Mouse (Mus musculus) limb, embryonic 11.5 days (tissue): ENCODE data around the gene Fasl. TPM values are rescaled to one million over a fixed set of nuclear protein-coding genes. Genes with fewer than 3 reads are reported as not detected.

ENCODE experiments used
- ATAC-seq: fragments of 200-750 bp; cut with Nextera tagmentation; 2 replicates; pipeline ENCODE4 v1.8.0; 2017; ENCODE audit warnings: low read depth; ENCODE audit not compliant: insufficient number of reproducible peaks, low FRiP score, low TSS enrichment
- DNase-seq: peaks from one replicate; pipeline ENCODE4 v3.0.0-alpha.2; 2015; ENCODE audit warnings: low spot score
- H3K27ac ChIP-seq: fragments of 300-500 bp; sonication (generic); replicated peaks from 2 replicates; pipeline ENCODE4 v1.5.1; 2014; ENCODE audit warnings: low read depth, mild to moderate bottlenecking, low read length
- H3K27me3 ChIP-seq: fragments of 300-500 bp; sonication (generic); 2 replicates; pipeline ENCODE4 v1.6.1; 2014; ENCODE audit warnings: mild to moderate bottlenecking, low read length, mixed read lengths; ENCODE audit not compliant: control insufficient read depth, insufficient read depth
- H3K36me3 ChIP-seq: fragments of 300-500 bp; sonication (generic); 2 replicates; pipeline ENCODE4 v1.6.1; 2014; ENCODE audit warnings: mild to moderate bottlenecking, low read length, moderate library complexity, mixed read lengths; ENCODE audit not compliant: control insufficient read depth, insufficient read depth
- H3K4me1 ChIP-seq: fragments of 300-500 bp; sonication (generic); 2 replicates; pipeline ENCODE4 v1.6.1; 2014; ENCODE audit warnings: low read length, mixed read lengths; ENCODE audit not compliant: control insufficient read depth, insufficient read depth
- H3K4me2 ChIP-seq: fragments of 300-500 bp; sonication (generic); 2 replicates; pipeline ENCODE4 v1.6.1; 2014; ENCODE audit warnings: low read depth, mild to moderate bottlenecking, moderate library complexity; ENCODE audit not compliant: severe bottlenecking
- H3K4me3 ChIP-seq: fragments of 300-500 bp; sonication (generic); 2 replicates; pipeline ENCODE4 v1.5.1; 2014; ENCODE audit warnings: low read depth, low read length
- H3K9ac ChIP-seq: fragments of 300-500 bp; sonication (generic); 2 replicates; pipeline ENCODE4 v1.6.1; 2014; ENCODE audit warnings: mild to moderate bottlenecking, low read length
- H3K9me3 ChIP-seq: fragments of 300-500 bp; sonication (generic); 2 replicates; pipeline ENCODE4 v1.6.1; 2016; ENCODE audit warnings: low read length; ENCODE audit not compliant: control insufficient read depth
- whole genome bisulfite sequencing: fragments of 180-500 bp; shearing (Covaris S2); extraction: QIAGEN DNeasy Blood & Tissue Kit; methylation state at CpG from one replicate; pipeline ENCODE4 v1.1.7; 2014; 5-methylcytosine and 5-hydroxymethylcytosine counted together
- polyA plus RNA-seq: library from polyadenylated mRNA; unstranded; fragments of >200 nt; fragmentation: Nextera tagmentation; extraction: Ambion mirVana; gene quantifications from 2 replicates; pipeline ENCODE4 v1.2.1, GENCODE M21; 2014

The Fasl gene
- polyA plus RNA-seq, 1 experiment from 2014 or later, result not detected

DNA sequence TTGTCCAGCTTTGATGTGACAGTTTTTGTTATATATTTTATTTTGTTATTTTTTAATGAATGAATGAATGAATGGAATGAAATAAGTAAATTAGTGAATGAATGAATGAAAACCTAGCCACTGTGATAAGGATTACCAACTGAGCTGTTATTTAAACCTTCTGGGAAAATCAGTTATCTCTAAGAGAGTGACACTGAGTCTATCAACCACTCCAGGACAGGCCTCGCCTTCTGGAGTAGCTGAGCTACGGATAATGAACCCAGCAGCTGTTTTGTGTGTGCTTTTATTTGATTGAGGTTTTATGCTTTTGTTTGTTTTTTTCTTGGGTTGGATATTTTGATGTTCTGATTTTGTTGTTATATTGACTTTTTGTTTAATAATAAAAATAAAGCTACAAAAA is 17.0 kb downstream of the Fasl start:
- no peak overlapping the region for H3K9ac ChIP-seq
- H3K4me2 ChIP-seq, result no peak overlapping the region
- no peak overlapping the region for H3K4me3 ChIP-seq
- no peaks in the 10 kb centered on the region for H3K36me3 ChIP-seq
- H3K9me3 ChIP-seq, result no peaks in the 10 kb centered on the region
- no peaks in the 10 kb centered on the region for H3K27me3 ChIP-seq
- H3K27ac ChIP-seq, result no peak overlapping the region
- H3K4me1 ChIP-seq, result no peaks in the 10 kb centered on the region
- DNase-seq, result no peak
- no peak for ATAC-seq
- WGBS, result 83% methylated on average over 2 of the region's 2 CpGs

DNA sequence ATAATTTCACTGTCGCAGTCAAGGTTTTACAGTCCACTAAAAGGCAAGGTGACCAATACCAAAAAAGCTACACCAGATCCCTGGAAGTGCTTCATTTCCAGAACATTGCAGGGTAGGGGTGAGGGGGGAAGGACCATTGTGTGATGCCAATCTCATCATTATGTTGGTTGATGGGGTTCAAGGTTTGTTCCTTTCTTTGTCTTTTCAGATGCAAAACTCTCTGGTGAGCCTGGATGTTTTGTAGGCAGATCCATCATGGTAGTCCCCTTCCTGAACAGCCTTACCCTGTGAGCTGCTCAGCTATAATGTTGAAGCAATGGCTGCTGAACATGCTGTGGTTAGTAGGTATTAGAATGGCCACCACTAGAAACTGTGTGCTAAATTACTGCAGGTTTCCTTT is 19.0 kb downstream of the Fasl start:
- Histone ChIP-seq H3K9me3 (no peaks in the 10 kb centered on the region), H3K27me3 (no peaks in the 10 kb centered on the region), H3K27ac (no peak overlapping the region), H3K4me2 (no peak overlapping the region), H3K4me3 (no peak overlapping the region), H3K4me1 (no peaks in the 10 kb centered on the region), H3K36me3 (no peaks in the 10 kb centered on the region), H3K9ac (no peak overlapping the region)
- WGBS, result 98% methylated on average over 1 of the region's 1 CpGs
- ATAC-seq (no peak), DNase-seq (no peak)

DNA sequence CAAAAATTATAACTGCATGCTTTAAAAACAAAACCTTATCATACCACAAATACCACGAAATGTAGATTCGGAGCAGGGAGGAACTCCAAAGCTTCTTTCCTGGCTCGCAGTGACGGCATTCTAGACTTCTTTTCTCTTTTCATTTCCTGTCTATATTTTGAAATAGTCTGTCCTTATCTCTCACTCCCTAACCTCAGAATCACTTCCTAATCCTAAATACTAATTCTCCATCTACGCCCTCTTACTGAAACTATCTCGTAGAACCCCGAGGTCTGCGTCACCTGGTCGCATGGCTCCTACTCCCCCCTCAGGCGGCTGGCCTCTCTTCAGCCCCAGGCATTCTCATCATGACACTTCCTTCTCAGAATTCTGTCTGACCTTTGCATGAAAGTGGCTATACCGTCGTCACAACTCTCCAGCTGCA is 21.2 kb downstream of the Fasl start:
- Histone ChIP-seq H3K27ac (no peak overlapping the region), H3K36me3 (no peaks in the 10 kb centered on the region), H3K4me2 (no peak overlapping the region), H3K9ac (no peak overlapping the region), H3K27me3 (no peaks in the 10 kb centered on the region), H3K9me3 (no peaks in the 10 kb centered on the region), H3K4me1 (no peaks in the 10 kb centered on the region), H3K4me3 (no peak overlapping the region)
- DNase-seq (no peak), ATAC-seq (no peak)
- WGBS, result 63% methylated on average over 12 of the region's 12 CpGs

DNA sequence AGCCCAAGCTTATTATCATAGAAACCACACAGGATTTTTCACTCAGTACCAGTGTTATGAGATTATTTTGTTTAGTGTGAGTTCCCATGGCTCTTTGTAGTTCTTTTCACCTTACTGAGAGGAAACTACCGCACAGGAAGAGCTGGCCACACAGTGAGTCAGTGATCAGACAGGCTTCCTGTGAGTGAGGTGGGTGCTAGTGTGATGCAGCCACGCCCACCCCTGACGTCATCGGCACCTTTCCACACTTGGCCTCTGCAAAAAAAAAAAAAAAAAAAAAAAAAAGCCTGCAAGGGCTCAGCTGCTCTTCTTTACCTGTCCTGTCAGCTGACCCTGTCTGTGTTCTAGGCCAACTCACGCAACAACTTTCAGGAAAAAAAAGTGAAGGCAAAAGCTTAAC is 21.6 kb downstream of the Fasl start:
- Histone ChIP-seq H3K4me1 (no peaks in the 10 kb centered on the region), H3K9ac (no peak overlapping the region), H3K27ac (no peak overlapping the region), H3K4me3 (no peak overlapping the region), H3K27me3 (no peaks in the 10 kb centered on the region), H3K36me3 (no peaks in the 10 kb centered on the region), H3K9me3 (no peaks in the 10 kb centered on the region), H3K4me2 (no peak overlapping the region)
- 37% methylated on average over 5 of the region's 5 CpGs for WGBS
- ATAC-seq (no peak), DNase-seq (no peak)

DNA sequence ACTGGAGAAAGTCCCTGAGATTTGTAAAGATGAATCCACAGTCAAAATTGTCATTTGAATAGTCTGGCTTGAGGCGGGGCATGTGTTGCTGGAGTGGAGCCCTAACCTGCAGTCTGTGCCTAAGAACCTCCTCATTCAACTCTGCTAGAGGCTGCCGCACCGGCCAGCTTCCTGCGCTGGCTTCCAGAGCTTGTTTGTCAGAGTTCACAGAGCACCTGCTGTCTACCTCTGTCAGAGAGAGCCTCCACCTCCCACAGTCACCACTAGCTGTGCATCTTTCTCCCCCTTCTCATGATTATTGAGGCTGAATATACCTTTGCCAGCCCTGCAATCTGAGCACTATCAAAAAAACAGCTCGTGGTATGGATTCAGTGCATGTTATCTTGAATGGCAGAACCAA is 22.4 kb downstream of the Fasl start:
- Histone ChIP-seq H3K4me2 (no peak overlapping the region), H3K27me3 (no peaks in the 10 kb centered on the region), H3K36me3 (no peaks in the 10 kb centered on the region), H3K9me3 (no peaks in the 10 kb centered on the region), H3K9ac (no peak overlapping the region), H3K4me3 (no peak overlapping the region), H3K27ac (no peak overlapping the region), H3K4me1 (no peaks in the 10 kb centered on the region)
- DNase-seq (no peak), ATAC-seq (no peak)
- WGBS, result 53% methylated on average over 5 of the region's 5 CpGs

DNA sequence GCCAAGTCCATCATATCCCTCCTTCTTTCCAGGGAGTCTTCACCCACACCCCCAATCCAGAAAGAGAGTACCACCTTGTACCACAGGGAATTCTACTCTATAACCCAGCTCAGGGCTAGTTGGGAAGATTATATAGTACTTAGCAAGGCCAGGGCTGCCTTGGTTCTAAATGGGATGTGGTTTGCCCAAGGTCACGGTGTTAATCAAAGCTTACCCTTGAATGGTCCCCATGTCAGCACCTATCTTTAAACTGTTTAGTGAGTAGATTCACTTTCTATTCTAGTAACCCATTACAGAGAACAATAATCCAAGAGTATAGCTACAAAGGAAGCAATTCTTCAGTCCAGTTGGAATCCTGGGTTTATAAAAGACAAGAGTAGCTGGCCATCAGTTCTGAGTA is 23.3 kb downstream of the Fasl start:
- H3K4me3 ChIP-seq, result no peak overlapping the region
- no peak for ATAC-seq
- DNase-seq, result no peak
- no peaks in the 10 kb centered on the region for H3K4me1 ChIP-seq
- H3K27ac ChIP-seq, result no peak overlapping the region
- 100% methylated on average over 1 of the region's 1 CpGs for whole genome bisulfite sequencing
- no peaks in the 10 kb centered on the region for H3K36me3 ChIP-seq
- H3K27me3 ChIP-seq, result no peaks in the 10 kb centered on the region
- no peaks in the 10 kb centered on the region for H3K9me3 ChIP-seq
- no peak overlapping the region for H3K9ac ChIP-seq
- H3K4me2 ChIP-seq, result no peak overlapping the region

DNA sequence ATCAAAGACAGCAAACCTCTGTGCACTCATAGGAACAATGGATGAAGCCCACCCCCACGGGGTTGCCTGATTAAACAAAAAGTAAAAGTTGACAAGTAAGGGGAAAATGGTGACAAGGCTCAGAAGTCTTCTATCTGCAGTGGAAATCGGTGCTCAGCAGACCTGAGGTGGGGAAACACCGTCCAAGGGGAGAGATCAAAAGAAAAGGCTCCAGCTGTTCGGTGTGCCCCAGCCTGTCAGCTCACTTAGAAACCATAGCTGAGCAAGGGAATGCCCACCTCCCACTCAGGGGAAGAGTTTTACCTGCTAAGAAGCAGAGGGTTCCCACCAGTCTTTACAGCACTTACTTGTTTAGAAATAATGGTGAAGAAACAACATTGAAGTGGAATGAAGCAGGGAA is 26.7 kb downstream of the Fasl start:
- Histone ChIP-seq H3K27ac (no peak overlapping the region), H3K4me3 (no peak overlapping the region), H3K4me1 (no peaks in the 10 kb centered on the region), H3K9ac (no peak overlapping the region), H3K27me3 (no peaks in the 10 kb centered on the region), H3K4me2 (no peak overlapping the region), H3K36me3 (no peaks in the 10 kb centered on the region), H3K9me3 (no peaks in the 10 kb centered on the region)
- no peak for ATAC-seq
- 43% methylated on average over 4 of the region's 4 CpGs for WGBS
- DNase-seq, result no peak

DNA sequence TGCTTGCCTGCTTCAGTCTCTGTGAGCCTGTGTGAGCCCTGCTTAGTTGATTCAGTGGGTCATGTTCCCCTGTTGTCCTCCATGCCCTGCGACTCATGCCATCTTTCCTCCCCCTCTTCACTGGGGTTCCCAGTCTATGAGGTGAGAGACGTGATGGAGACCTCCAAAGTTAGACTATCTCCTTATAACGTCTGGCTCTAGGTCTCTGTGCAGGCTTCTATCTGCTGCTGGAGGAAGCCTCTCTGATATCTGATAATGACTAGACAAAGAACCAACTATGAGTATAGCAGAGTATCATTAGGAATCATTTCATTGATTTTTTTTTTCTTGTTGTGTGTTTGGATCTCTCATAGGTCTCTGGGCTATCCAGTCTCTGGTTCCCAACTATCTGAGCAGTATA is 31.7 kb downstream of the Fasl start:
- ATAC-seq, result no peak
- H3K4me2 ChIP-seq, result no peak overlapping the region
- no peaks in the 10 kb centered on the region for H3K9me3 ChIP-seq
- H3K9ac ChIP-seq, result no peak overlapping the region
- no peaks in the 10 kb centered on the region for H3K36me3 ChIP-seq
- DNase-seq, result no peak
- WGBS, result 88% methylated on average over 3 of the region's 3 CpGs
- no peaks in the 10 kb centered on the region for H3K4me1 ChIP-seq
- H3K27me3 ChIP-seq, result no peaks in the 10 kb centered on the region
- H3K27ac ChIP-seq, result no peak overlapping the region
- H3K4me3 ChIP-seq, result no peak overlapping the region

DNA sequence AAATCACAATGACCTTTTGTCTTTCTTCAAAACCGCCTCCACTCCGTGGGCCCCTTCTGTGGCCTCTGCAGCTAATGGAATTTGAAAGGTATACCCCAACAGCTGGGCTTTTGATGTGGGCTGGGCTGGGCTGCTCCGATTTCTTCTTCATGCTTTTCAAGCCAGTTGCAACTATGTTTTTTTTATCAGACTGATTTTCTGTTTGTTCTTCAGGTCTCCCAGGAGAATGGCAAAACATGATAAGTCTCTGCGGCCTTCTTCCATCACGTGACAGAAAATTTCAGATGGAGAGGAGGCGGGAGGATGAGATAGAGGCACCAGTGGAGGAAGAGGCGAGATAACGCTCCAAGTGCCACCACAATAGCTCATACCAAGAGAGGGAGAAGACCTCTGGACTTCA is 37.0 kb downstream of the Fasl start:
- ATAC-seq (no peak), DNase-seq (no peak)
- 71% methylated on average over 8 of the region's 8 CpGs for WGBS

More for the DNA sequence above, 37.0 kb downstream of the Fasl start:
- H3K9me3 ChIP-seq, result no peaks in the 10 kb centered on the region
- H3K36me3 ChIP-seq, result no peaks in the 10 kb centered on the region
- H3K4me1 ChIP-seq, result no peaks in the 10 kb centered on the region
- H3K27me3 ChIP-seq, result no peaks in the 10 kb centered on the region
- H3K9ac ChIP-seq, result no peak overlapping the region
- H3K4me3 ChIP-seq, result no peak overlapping the region
- H3K27ac ChIP-seq, result no peak overlapping the region
- H3K4me2 ChIP-seq, result no peak overlapping the region
